Mouse (Mus musculus) cerebellum, adult 2 months (tissue): ENCODE results near the gene C330021F23Rik.
A peak's percentile ranks its signal among the peaks of the same experiment; 100 is the strongest.

ENCODE experiments used
- CTCF ChIP-seq: fragments of 200-500 bp; IDR thresholded peaks from 2 replicates; pipeline ENCODE4 v1.5.1; 2011; ENCODE audit warnings: low read depth, mild to moderate bottlenecking, control low read depth, low read length, moderate library complexity, borderline replicate concordance; ENCODE audit not compliant: insufficient read depth
- POLR2A ChIP-seq: fragments of 200-500 bp; IDR thresholded peaks from 2 replicates; pipeline ENCODE4 v1.6.1; 2011; ENCODE audit warnings: low read length, control low read depth, borderline replicate concordance; ENCODE audit not compliant: insufficient read depth

DNA sequence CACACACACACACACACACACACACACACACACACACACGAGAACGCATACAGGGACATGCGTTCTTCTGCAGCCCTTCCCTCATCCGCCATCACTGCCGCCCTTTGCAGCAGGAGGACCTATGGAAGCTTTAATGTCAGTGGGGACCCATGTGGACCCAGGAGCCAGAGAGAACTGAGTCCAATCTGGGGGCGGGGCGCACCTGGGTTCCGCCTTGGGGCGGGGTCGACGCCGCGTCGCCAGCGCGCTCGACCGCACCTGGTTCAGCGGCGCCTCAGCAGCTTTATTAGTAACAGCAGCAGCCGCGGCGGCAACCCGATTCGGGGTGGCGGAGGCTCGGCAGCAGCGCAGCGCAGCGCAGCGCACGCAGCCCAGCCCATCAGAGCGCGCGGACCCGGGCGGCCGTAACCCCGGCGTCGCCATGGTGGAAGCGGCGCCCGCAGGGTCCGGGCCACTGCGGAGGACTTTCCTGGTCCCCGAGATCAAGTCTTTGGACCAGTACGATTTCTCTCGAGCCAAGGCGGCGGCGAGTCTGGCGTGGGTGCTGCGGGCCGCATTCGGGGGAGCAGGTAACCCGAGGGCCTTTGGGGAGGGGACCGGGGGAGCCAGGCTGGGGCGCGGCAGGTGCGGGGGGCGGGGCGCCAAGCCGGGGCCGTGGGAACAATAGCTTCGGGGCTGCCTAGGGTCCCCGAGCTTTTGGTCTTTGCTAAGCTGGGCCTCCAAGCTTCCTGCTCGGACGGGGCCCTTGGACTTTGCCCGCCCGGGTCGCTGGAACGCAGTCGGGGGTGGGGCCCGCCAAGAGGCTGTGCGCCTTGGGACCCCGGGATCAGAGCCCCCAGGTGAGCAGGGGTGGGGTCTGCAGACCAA lies 19.8 kb downstream of the C330021F23Rik start:
- TF ChIP-seq CTCF (no peak), POLR2A (peak; percentile 51; the same call in 1 of the 2 replicates)
